Mouse (Mus musculus): Measurements from ENCODE around the gene Fcgrt. TPM values are rescaled to one million over a fixed set of nuclear protein-coding genes. Genes with fewer than 3 reads are reported as not detected.
"Not testable (repeated sequence)": the region's sequence is repeated elsewhere in the genome, so short reads cannot be mapped to it uniquely, and the experiment has no call there.

Fcgrt gene
- polyA plus RNA-seq, 1 experiment from 2014 or later = 61.6 TPM

GRCm38 (mm10) chr7:45102940-45103585 is 588 bp downstream of the Fcgrt start:
- Histone ChIP-seq H3K27ac (peak overlapping the region; percentile 94), H3K4me1 (peaks cover 36% of the 10 kb centered on the region), H3K4me3 (peak overlapping the region; percentile 40), H3K4me2 (peak overlapping the region; percentile 61), H3K9me3 (no peaks in the 10 kb centered on the region), H3K36me3 (peaks cover 6% of the 10 kb centered on the region), H3K27me3 (no peaks in the 10 kb centered on the region), H3K9ac (peak overlapping the region; percentile 70)
- ATAC-seq (ENCODE audit: insufficient number of reproducible peaks, insufficient read depth, low FRiP score, low TSS enrichment, low read depth) = no peak
- 49% methylated on average over 9 of the region's 9 CpGs for WGBS

- H3K9ac ChIP-seq = no peak overlapping the region; the same call in 1 of the 2 replicates
- H3K4me2 ChIP-seq = peak overlapping the region; percentile 61
- H3K4me1 ChIP-seq = peaks cover 36% of the 10 kb centered on the region
- H3K9me3 ChIP-seq = no peaks in the 10 kb centered on the region
- H3K4me3 ChIP-seq = peak overlapping the region; percentile 40
- peak overlapping the region; percentile 94; the same call in 1 of the 2 replicates for H3K27ac ChIP-seq
- WGBS = 91% methylated on average over 11 of the region's 11 CpGs
- no peak for ATAC-seq (ENCODE audit: insufficient number of reproducible peaks, insufficient read depth, low FRiP score, low TSS enrichment, low read depth)
- peaks cover 8% of the 10 kb centered on the region for H3K36me3 ChIP-seq
- H3K27me3 ChIP-seq = no peaks in the 10 kb centered on the region
These were observed 1.2 kb downstream of the Fcgrt start for GRCm38 (mm10) chr7:45102441-45102840.

- H3K4me3 ChIP-seq = no peak overlapping the region
- H3K4me1 ChIP-seq = peaks cover 29% of the 10 kb centered on the region
- H3K36me3 ChIP-seq = peaks cover 21% of the 10 kb centered on the region
- H3K4me2 ChIP-seq = no peak overlapping the region
- H3K27ac ChIP-seq = no peak overlapping the region
- no peaks in the 10 kb centered on the region for H3K9me3 ChIP-seq
- no peak overlapping the region for H3K9ac ChIP-seq
- no peak for ATAC-seq (ENCODE audit: insufficient number of reproducible peaks, insufficient read depth, low FRiP score, low TSS enrichment, low read depth)
- no peaks in the 10 kb centered on the region for H3K27me3 ChIP-seq
- 94% methylated on average over 6 of the region's 6 CpGs for WGBS
These were observed 3.6 kb downstream of the Fcgrt start for GRCm38 (mm10) chr7:45100046-45100445.

DNA sequence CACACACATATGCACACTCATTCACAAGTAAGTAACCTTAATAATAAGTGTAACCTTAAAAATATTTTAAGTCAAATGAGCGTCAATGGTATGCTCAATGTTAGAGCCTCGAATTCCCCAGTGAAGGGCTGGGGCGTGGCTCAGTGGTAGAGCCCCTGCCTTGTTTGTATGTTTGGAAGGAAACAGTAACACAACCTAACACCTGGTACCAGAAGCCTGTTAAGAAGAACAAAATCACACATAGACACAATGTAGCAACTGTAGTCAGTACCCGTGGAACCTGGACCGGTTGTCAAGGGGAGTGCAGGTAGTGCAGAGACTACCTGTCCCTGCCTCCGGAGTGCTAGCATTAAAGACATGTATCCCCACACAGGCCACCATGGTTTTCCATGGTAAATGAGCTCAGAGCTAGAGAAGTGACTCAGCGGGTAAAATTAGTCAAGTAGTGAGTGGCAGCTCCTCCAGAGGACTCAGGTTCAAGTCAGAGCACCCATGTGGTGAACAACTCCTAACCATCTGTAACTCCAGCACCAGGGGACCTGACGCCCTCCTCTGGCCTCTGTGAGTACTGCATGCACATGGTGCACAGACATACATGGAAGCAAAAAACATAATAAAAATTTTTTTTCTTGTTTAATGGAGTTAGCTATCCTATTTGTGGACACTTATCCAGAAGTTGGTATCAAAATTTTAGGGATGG is 5.0 kb downstream of the Fcgrt start:
- Histone ChIP-seq H3K4me1 (peaks cover 32% of the 10 kb centered on the region), H3K9ac (no peak overlapping the region), H3K27me3 (no peaks in the 10 kb centered on the region), H3K27ac (no peak overlapping the region), H3K4me3 (no peak overlapping the region), H3K36me3 (peaks cover 23% of the 10 kb centered on the region), H3K9me3 (no peaks in the 10 kb centered on the region), H3K4me2 (no peak overlapping the region)
- no peak for ATAC-seq (ENCODE audit: insufficient number of reproducible peaks, insufficient read depth, low FRiP score, low TSS enrichment, low read depth)
- WGBS = 87% methylated on average over 8 of the region's 8 CpGs

GRCm38 (mm10) chr7:45097479-45097878 is 6.2 kb downstream of the Fcgrt start:
- Histone ChIP-seq H3K27me3 (no peaks in the 10 kb centered on the region), H3K4me3 (no peak overlapping the region), H3K4me1 (peaks cover 28% of the 10 kb centered on the region), H3K9ac (no peak overlapping the region), H3K36me3 (peaks cover 23% of the 10 kb centered on the region), H3K9me3 (no peaks in the 10 kb centered on the region), H3K4me2 (no peak overlapping the region), H3K27ac (0 out of 2 replicates have a peak overlapping the region, but pooled peaks have one; percentile 1)
- ATAC-seq (ENCODE audit: insufficient number of reproducible peaks, insufficient read depth, low FRiP score, low TSS enrichment, low read depth) = no peak
- WGBS = 51% methylated on average over 6 of the region's 6 CpGs

DNA sequence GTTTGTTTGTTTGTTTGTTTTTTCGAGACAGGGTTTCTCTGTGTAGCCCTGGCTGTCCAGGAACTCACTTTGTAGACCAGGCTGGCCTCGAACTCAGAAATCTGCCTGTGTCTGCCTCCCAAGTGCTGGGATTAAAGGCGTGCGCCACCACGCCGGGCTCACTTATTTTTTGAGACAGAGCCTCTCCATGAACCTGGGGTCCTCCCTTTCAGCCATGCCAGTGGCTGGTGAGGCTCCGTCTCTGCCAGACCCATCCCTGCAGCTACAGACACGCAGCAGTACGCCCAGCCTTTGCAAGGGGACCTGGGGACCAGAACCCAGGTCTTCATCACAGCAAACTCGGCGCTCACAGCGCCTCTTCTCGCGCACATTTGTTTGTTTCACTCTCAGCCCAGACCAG is 7.7 kb downstream of the Fcgrt start:
- H3K4me1 ChIP-seq = peaks cover 24% of the 10 kb centered on the region

GRCm38 (mm10) chr7:45095367-45095766 is 8.3 kb downstream of the Fcgrt start:
- no peak overlapping the region for H3K4me3 ChIP-seq

More for the DNA sequence above, 7.7 kb downstream of the Fcgrt start:
- H3K27me3 ChIP-seq; ATAC-seq (ENCODE audit: insufficient number of reproducible peaks, insufficient read depth, low FRiP score, low TSS enrichment, low read depth); H3K9me3 ChIP-seq; H3K27ac ChIP-seq; H3K9ac ChIP-seq; H3K4me3 ChIP-seq; H3K4me2 ChIP-seq: not testable (repeated sequence)
- H3K36me3 ChIP-seq = peaks cover 23% of the 10 kb centered on the region
- WGBS = 95% methylated on average over 14 of the region's 14 CpGs

DNA sequence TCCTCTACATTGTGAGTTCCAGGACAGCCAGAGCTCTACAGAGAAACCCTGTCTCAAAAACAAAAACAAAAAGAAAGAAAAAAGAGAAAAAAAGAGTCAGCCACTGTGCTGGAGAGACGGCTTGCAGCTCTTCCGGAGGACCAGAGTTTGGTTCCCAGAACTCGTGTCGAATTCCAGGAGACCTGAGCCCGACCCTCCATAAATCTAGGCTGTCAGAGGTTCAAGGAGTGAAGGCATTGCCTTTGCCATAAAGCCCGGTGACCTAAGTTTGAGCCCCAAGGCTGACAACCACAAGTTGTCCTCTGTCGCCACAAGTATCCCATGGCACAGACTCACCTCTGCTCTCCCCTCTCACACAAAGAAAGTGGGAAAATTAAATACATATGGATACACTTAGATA is 9.5 kb downstream of the Fcgrt start:
- WGBS = 24% methylated on average over 7 of the region's 7 CpGs
- Histone ChIP-seq H3K9ac (no peak overlapping the region), H3K4me2 (peak overlapping the region; percentile 24; the same call in 1 of the 2 replicates)

More at GRCm38 (mm10) chr7:45095367-45095766, 8.3 kb downstream of the Fcgrt start:
- Histone ChIP-seq H3K4me1 (peaks cover 30% of the 10 kb centered on the region), H3K9ac (no peak overlapping the region), H3K27ac (no peak overlapping the region), H3K9me3 (no peaks in the 10 kb centered on the region), H3K27me3 (no peaks in the 10 kb centered on the region), H3K4me2 (no peak overlapping the region), H3K36me3 (peaks cover 26% of the 10 kb centered on the region)
- no peak for ATAC-seq (ENCODE audit: insufficient number of reproducible peaks, insufficient read depth, low FRiP score, low TSS enrichment, low read depth)
- WGBS = 78% methylated on average over 6 of the region's 6 CpGs

GRCm38 (mm10) chr7:45093516-45093905 is 10.1 kb downstream of the Fcgrt start:
- H3K27me3 ChIP-seq = no peaks in the 10 kb centered on the region
- no peak overlapping the region for H3K4me3 ChIP-seq
- H3K9me3 ChIP-seq = no peaks in the 10 kb centered on the region
- H3K9ac ChIP-seq = no peak overlapping the region
- H3K4me2 ChIP-seq = no peak overlapping the region
- ATAC-seq (ENCODE audit: insufficient number of reproducible peaks, insufficient read depth, low FRiP score, low TSS enrichment, low read depth) = no peak
- peaks cover 27% of the 10 kb centered on the region for H3K36me3 ChIP-seq
- H3K4me1 ChIP-seq = peaks cover 33% of the 10 kb centered on the region
- 31% methylated on average over 18 of the region's 18 CpGs for WGBS
- H3K27ac ChIP-seq = peak overlapping the region; percentile 89

More for the DNA sequence above, 9.5 kb downstream of the Fcgrt start:
- no peak for ATAC-seq (ENCODE audit: insufficient number of reproducible peaks, insufficient read depth, low FRiP score, low TSS enrichment, low read depth)
- Histone ChIP-seq H3K27ac (peak overlapping the region; percentile 89), H3K4me3 (no peak overlapping the region), H3K27me3 (no peaks in the 10 kb centered on the region), H3K36me3 (peaks cover 28% of the 10 kb centered on the region), H3K4me1 (peaks cover 33% of the 10 kb centered on the region), H3K9me3 (no peaks in the 10 kb centered on the region)

GRCm38 (mm10) chr7:45092828-45093515 is 10.7 kb downstream of the Fcgrt start:
- Histone ChIP-seq H3K27me3 (no peaks in the 10 kb centered on the region), H3K9me3 (no peaks in the 10 kb centered on the region), H3K36me3 (peaks cover 32% of the 10 kb centered on the region), H3K4me2 (peak overlapping the region; percentile 76), H3K27ac (peak overlapping the region; percentile 89), H3K9ac (peak overlapping the region; percentile 41; the same call in 1 of the 2 replicates), H3K4me1 (peaks cover 33% of the 10 kb centered on the region), H3K4me3 (0 out of 2 replicates have a peak overlapping the region, but pooled peaks have one; percentile 16)
- no peak for ATAC-seq (ENCODE audit: insufficient number of reproducible peaks, insufficient read depth, low FRiP score, low TSS enrichment, low read depth)
- WGBS = 25% methylated on average over 12 of the region's 12 CpGs

DNA sequence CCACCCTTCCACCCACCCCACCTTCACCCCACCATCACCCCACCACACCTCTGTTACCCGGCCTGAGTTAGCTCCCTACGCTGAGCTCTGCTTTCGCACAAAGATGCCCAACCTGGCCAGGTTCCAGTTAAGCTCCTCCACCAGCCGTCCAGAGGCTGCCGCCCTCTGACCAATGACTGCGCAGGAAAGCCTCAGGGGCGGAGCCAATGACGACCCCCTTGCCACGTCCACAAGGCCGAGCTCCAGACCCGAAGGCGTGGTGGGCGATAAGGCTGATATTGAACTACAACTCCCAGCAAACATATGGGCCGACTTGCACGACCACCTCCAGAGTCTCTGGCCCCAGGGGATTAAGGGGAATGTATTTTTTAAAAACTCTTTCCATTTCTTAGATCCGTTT is 11.6 kb downstream of the Fcgrt start, which contains the start of gene Rcn3:
Rcn3 (minus strand) TSS at position 174 of the 400 bp plus-strand sequence.
- Histone ChIP-seq H3K36me3 (peaks cover 35% of the 10 kb centered on the region), H3K4me2 (peak within 1 kb of the TSS; percentile 76), H3K4me3 (peak within 1 kb of the TSS; percentile 66), H3K27ac (peak within 1 kb of the TSS; percentile 89), H3K9me3 (no peaks in the 10 kb centered on the region), H3K4me1 (peaks cover 33% of the 10 kb centered on the region), H3K27me3 (no peaks in the 10 kb centered on the region), H3K9ac (peak within 1 kb of the TSS; percentile 88)
- peak; percentile 88 for ATAC-seq (ENCODE audit: insufficient number of reproducible peaks, insufficient read depth, low FRiP score, low TSS enrichment, low read depth)
- WGBS = under 1% methylated on average over 16 of the region's 16 CpGs

Data from embryonic facial prominence, embryonic 13.5 days (tissue).